Mouse (Mus musculus): ENCODE results near the gene Olfr591. TPM values are rescaled to one million over a fixed set of nuclear protein-coding genes. Genes with fewer than 3 reads are reported as not detected.

The Olfr591 gene
- polyA plus RNA-seq, 1 experiment = not detected

DNA sequence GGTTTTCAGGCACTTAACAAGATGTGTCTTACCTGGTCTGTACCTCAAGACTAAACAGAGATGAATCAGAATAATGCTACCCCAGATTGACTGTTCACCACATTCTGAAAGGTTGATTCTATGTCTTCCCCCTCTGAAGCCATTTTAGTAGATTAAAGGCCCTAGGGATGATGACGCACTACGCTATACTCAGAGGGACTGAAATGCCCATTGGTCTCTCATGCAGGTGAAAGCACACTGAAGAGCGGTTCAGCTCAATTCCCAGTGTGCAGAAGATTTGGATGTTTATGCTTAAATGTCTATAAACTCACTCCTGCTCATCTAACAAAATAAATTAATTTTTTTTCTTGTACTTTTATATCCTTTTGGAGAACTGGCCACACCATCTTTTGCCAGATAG lies 52.6 kb downstream of the Olfr591 start, which contains the start of gene Olfr586:
TSS of gene Olfr586 (minus strand) at position 101 of the 400 bp plus-strand sequence.
- Histone ChIP-seq H3K27ac (ENCODE audit: insufficient read depth, low read depth, low read length) (no peak within 1 kb of the TSS), H3K36me3 (ENCODE audit: control insufficient read depth, insufficient read depth, low read length) (no peaks in the 10 kb centered on the region), H3K4me3 (ENCODE audit: low read depth, low read length) (no peak within 1 kb of the TSS), H3K27me3 (ENCODE audit: control insufficient read depth, insufficient read depth, low read length) (no peaks in the 10 kb centered on the region), H3K4me1 (ENCODE audit: control insufficient read depth, insufficient read depth, insufficient read length, low read length) (no peaks in the 10 kb centered on the region)
- 93% methylated on average over 3 of the region's 3 CpGs for WGBS
- TF ChIP-seq CTCF (IDR thresholded peaks at IDR 0.05; ENCODE audit: extremely low read depth, insufficient read length, insufficient replicate concordance, low read depth, low read length) (no peak), POLR2A (IDR thresholded peaks at IDR 0.05; ENCODE audit: low read depth, low read length) (no peak)

DNA sequence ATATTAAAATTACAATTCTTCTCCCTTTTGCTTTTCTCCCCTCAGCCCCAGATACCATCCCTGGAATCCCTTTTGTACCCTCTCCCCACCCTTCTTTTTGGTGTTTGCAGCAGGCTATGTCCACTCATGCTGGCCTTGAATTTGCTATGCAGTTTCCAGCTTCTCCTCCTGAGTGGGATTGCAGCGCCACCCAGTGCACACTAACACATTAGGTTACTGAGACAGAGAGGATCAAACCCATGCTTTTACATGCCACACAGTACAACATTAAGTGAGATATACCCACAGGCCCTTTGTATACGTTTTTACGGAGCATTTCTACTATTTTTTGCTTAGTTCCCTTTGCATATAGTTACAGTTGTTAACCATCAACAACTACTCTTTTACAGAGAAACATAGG lies 58.7 kb downstream of the Olfr591 start:
- 45% methylated on average over 3 of the region's 3 CpGs for WGBS

More for the DNA sequence above, 58.7 kb downstream of the Olfr591 start:
- Histone ChIP-seq H3K27me3 (ENCODE audit: control insufficient read depth, insufficient read depth, low read length) (no peaks in the 10 kb centered on the region), H3K36me3 (ENCODE audit: control insufficient read depth, insufficient read depth, low read length) (no peaks in the 10 kb centered on the region), H3K4me3 (ENCODE audit: low read depth, low read length) (no peak overlapping the region), H3K4me1 (ENCODE audit: control insufficient read depth, insufficient read depth, insufficient read length, low read length) (no peaks in the 10 kb centered on the region), H3K27ac (ENCODE audit: insufficient read depth, low read depth, low read length) (no peak overlapping the region)
- TF ChIP-seq POLR2A (IDR thresholded peaks at IDR 0.05; ENCODE audit: low read depth, low read length) = no peak
- TF ChIP-seq CTCF (IDR thresholded peaks at IDR 0.05; ENCODE audit: extremely low read depth, insufficient read length, insufficient replicate concordance, low read depth, low read length) = no peak

Other genes with a start within 250 kb of the Olfr591 start
- gene Olfr573-ps1, start 235.8 kb downstream of the Olfr591 start, polyA plus RNA-seq (2012; rRNA removed) = not detected in 2 replicates
- not detected in 2 replicates for gene Olfr574, start 229.9 kb downstream of the Olfr591 start, polyA plus RNA-seq (2012; rRNA removed)
- not detected in 2 replicates for gene Olfr575, start 219.6 kb downstream of the Olfr591 start, polyA plus RNA-seq (2012; rRNA removed)
- gene Olfr576, start 215.7 kb downstream of the Olfr591 start, polyA plus RNA-seq (2012; rRNA removed) = not detected in 2 replicates
- gene Olfr577, start 202.4 kb downstream of the Olfr591 start, polyA plus RNA-seq (2012; rRNA removed) = not detected in 2 replicates
- not detected in 2 replicates for gene Olfr578, start 189.0 kb downstream of the Olfr591 start, polyA plus RNA-seq (2012; rRNA removed)
- gene Olfr582, start 140.3 kb downstream of the Olfr591 start, polyA plus RNA-seq (2012; rRNA removed) = not detected in 2 replicates
- gene Olfr583, start 127.0 kb downstream of the Olfr591 start, polyA plus RNA-seq (2012; rRNA removed) = not detected in 2 replicates
- gene Olfr584, start 96.5 kb downstream of the Olfr591 start, polyA plus RNA-seq (2012; rRNA removed) = not detected in 2 replicates
- not detected in 2 replicates for gene Olfr585, start 80.6 kb downstream of the Olfr591 start, polyA plus RNA-seq (2012; rRNA removed)
- not detected in 2 replicates for gene Olfr586, start 52.7 kb downstream of the Olfr591 start, polyA plus RNA-seq (2012; rRNA removed)
- gene Olfr588-ps1, start 37.5 kb downstream of the Olfr591 start, polyA plus RNA-seq (2012; rRNA removed) = not detected in 2 replicates
- not detected in 2 replicates for gene Olfr589, start 22.0 kb downstream of the Olfr591 start, polyA plus RNA-seq (2012; rRNA removed)
- not detected in 2 replicates for gene Olfr592, start 6.5 kb upstream of the Olfr591 start, polyA plus RNA-seq (2012; rRNA removed)
- gene Olfr593, start 33.5 kb upstream of the Olfr591 start, polyA plus RNA-seq (2012; rRNA removed) = not detected in 2 replicates
- gene Olfr594, start 38.7 kb upstream of the Olfr591 start, polyA plus RNA-seq (2012; rRNA removed) = not detected in 2 replicates
- gene Usp17ld, start 74.2 kb upstream of the Olfr591 start, polyA plus RNA-seq (2012; rRNA removed) = not detected in 2 replicates
- gene Olfr596, start 127.3 kb upstream of the Olfr591 start, polyA plus RNA-seq (2012; rRNA removed) = not detected in 2 replicates
- gene Olfr597, start 138.0 kb upstream of the Olfr591 start, polyA plus RNA-seq (2012; rRNA removed) = not detected in 2 replicates
- gene Olfr598, start 145.2 kb upstream of the Olfr591 start, polyA plus RNA-seq (2012; rRNA removed) = not detected in 2 replicates
- gene Olfr599, start 157.6 kb upstream of the Olfr591 start, polyA plus RNA-seq (2012; rRNA removed) = not detected in 2 replicates
- not detected in 2 replicates for gene Olfr600, start 171.3 kb upstream of the Olfr591 start, polyA plus RNA-seq (2012; rRNA removed)
- gene Olfr601, start 184.3 kb upstream of the Olfr591 start, polyA plus RNA-seq (2012; rRNA removed) = not detected in 2 replicates
- gene Olfr603, start 207.8 kb upstream of the Olfr591 start, polyA plus RNA-seq (2012; rRNA removed) = not detected in 2 replicates
- gene Usp17lc, start 236.7 kb upstream of the Olfr591 start, polyA plus RNA-seq (2012; rRNA removed) = not detected in 2 replicates